Mouse (Mus musculus): Measurements from ENCODE around the gene Abhd14a.

- TF ChIP-seq GATA1 (IDR thresholded peaks at IDR 0.05; ENCODE audit: borderline replicate concordance, low read length), result no peak
- TF ChIP-seq FLI1 (IDR thresholded peaks at IDR 0.05; ENCODE audit: low read length), result no peak
Observed at GRCm38 (mm10) chr9:106412210-106412609, 35.3 kb downstream of the Abhd14a start.
